In the genomic region with DNA sequence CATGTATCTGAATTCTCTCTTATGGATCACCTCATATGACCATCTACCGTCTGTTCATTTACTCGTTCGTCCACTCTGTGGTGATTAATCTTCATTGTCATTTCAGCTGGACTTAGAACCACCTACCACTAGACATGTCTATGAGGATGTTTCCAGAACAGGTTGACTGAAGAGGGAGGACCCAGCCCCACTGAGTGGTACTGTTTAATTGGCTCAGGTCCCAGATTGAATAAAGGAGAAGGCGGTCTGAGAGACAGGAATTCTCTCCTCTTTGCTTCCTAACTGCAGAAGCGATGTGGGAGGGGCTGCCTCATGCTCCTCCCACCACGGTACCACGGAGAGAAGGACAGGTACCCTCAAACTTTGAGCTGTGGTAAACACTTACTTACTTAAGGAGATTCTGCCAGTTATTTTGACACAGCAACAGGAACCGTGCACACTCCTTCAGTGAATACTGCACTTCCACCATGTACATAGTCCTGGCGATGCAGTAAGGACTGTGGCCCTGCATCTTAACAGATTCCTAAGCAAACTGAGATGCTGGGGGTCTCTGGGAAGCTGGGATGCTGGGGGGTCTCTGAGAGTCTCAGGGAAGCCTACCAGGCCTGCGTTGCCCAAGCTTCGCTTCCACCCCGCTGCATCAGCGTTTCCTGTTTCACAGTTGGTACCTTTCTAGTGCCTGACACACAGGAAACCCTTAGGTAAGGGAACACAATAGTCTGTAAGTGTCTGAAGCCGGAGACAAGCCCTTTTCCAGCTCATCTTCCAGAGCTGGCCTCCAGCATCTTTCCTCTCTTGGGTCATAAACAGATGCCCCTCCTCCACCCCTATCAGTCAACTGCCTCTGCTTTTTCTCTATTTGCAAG, we compare ENCODE assay signal across 15 mouse cellular contexts. TPM values are rescaled to one million over a fixed set of nuclear protein-coding genes. Genes with fewer than 3 reads are reported as not detected.
DNase-seq lines count a peak whose midpoint lies in the region; ATAC-seq lines count a peak whose summit lies in the region.
"Had no signal": no experiment of that assay in that cellular context is flagged by ENCODE, and none has a peak within 500 bp of the region (broad histone marks: within the 10 kb centered on the region; RNA-seq: fewer than 3 reads in every experiment).

No protein-coding gene starts in this region.

- peak; percentile 6 for DNase-seq in midbrain, embryonic 10.5 days (ENCODE audit: low spot score)
- DNase-seq in midbrain, embryonic 14.5 days: no peak
- peak; percentile 75 for DNase-seq in naive thymus-derived CD4-positive, alpha-beta T cell, adult 2 months (ENCODE audit: low read depth)
- peak; percentile 74 to 85 for DNase-seq in thymus, postnatal 36 days
- no peak for DNase-seq in left cerebral cortex, postnatal 10 days (ENCODE audit: extremely low spot score in 1 of 2, low spot score in 2 of 2)
- DNase-seq in cerebellum, adult 11 months: no peak
- DNase-seq: gastrocnemius, postnatal 25 days; layer of hippocampus, postnatal 36 days had no signal

- H3K9me3 ChIP-seq in midbrain, embryonic 10.5 days (replicated peaks): no peaks in the 10 kb centered on the region
- H3K9me3 ChIP-seq in midbrain, embryonic 14.5 days (ENCODE audit: control insufficient read depth, low read length): no peaks in the 10 kb centered on the region
- H3K9me3 ChIP-seq in embryonic facial prominence, embryonic 15.5 days (replicated peaks): no peaks in the 10 kb centered on the region
- H3K9me3 ChIP-seq: forebrain, embryonic 13.5 days; G1E; hindbrain, embryonic 10.5 days had no signal

- H3K27me3 ChIP-seq in midbrain, embryonic 10.5 days (ENCODE audit: low read depth, poor library complexity, severe bottlenecking): no peaks in the 10 kb centered on the region
- H3K27me3 ChIP-seq in midbrain, embryonic 14.5 days (ENCODE audit: control insufficient read depth, insufficient read depth, low read length): no peaks in the 10 kb centered on the region
- H3K27me3 ChIP-seq in embryonic facial prominence, embryonic 15.5 days: no peaks in the 10 kb centered on the region
- H3K27me3 ChIP-seq: forebrain, embryonic 13.5 days; megakaryocyte, embryonic 14.5 days had no signal

- no peak overlapping the region for H3K4me2 ChIP-seq in midbrain, embryonic 14.5 days (ENCODE audit: low read length)
- H3K4me2 ChIP-seq in embryonic facial prominence, embryonic 15.5 days (replicated peaks): no peak overlapping the region
- H3K4me2 ChIP-seq: forebrain, embryonic 13.5 days had no signal

- H3K36me3 ChIP-seq in midbrain, embryonic 10.5 days: no peaks in the 10 kb centered on the region
- H3K36me3 ChIP-seq in midbrain, embryonic 14.5 days (ENCODE audit: control insufficient read depth, insufficient read depth, low read length): no peaks in the 10 kb centered on the region
- no peaks in the 10 kb centered on the region for H3K36me3 ChIP-seq in embryonic facial prominence, embryonic 15.5 days
- H3K36me3 ChIP-seq: G1E; hindbrain, embryonic 10.5 days had no signal

- no peak overlapping the region for H3K4me3 ChIP-seq in midbrain, embryonic 10.5 days
- H3K4me3 ChIP-seq in midbrain, embryonic 14.5 days (replicated peaks; ENCODE audit: low read depth, low read length): no peak overlapping the region
- H3K4me3 ChIP-seq in embryonic facial prominence, embryonic 15.5 days (replicated peaks): no peak overlapping the region
- H3K4me3 ChIP-seq: forebrain, embryonic 13.5 days; hindbrain, embryonic 10.5 days had no signal

- intact Hi-C loops in left cerebral cortex, postnatal 10 days (cut with DNase I): no loop called here

- peaks cover 14% of the 10 kb centered on the region for H3K4me1 ChIP-seq in midbrain, embryonic 10.5 days
- H3K4me1 ChIP-seq in midbrain, embryonic 14.5 days (ENCODE audit: control insufficient read depth, insufficient read depth, low read length): no peaks in the 10 kb centered on the region
- peaks cover 20% of the 10 kb centered on the region for H3K4me1 ChIP-seq in embryonic facial prominence, embryonic 15.5 days

- no peak overlapping the region for H3K27ac ChIP-seq in midbrain, embryonic 10.5 days (replicated peaks)
- no peak overlapping the region for H3K27ac ChIP-seq in midbrain, embryonic 14.5 days (replicated peaks; ENCODE audit: low read depth, low read length)
- H3K27ac ChIP-seq in embryonic facial prominence, embryonic 15.5 days (replicated peaks): 0 out of 2 replicates have a peak overlapping the region, but pooled peaks have one; percentile 51
- H3K27ac ChIP-seq: forebrain, embryonic 13.5 days; hindbrain, embryonic 10.5 days; kidney, postnatal 0 days; liver, embryonic 14.5 days had no signal

- no peak overlapping the region for H3K9ac ChIP-seq in midbrain, embryonic 14.5 days (replicated peaks; ENCODE audit: low read length)
- no peak overlapping the region for H3K9ac ChIP-seq in embryonic facial prominence, embryonic 15.5 days
- H3K9ac ChIP-seq: forebrain, embryonic 13.5 days; liver, embryonic 14.5 days had no signal

- ATAC-seq in midbrain, embryonic 14.5 days (ENCODE audit: low FRiP score, low TSS enrichment): no peak
- no peak for ATAC-seq in embryonic facial prominence, embryonic 15.5 days (ENCODE audit: insufficient number of reproducible peaks, low FRiP score, low TSS enrichment, low read depth)
- ATAC-seq: forebrain, embryonic 13.5 days had no signal

- WGBS in midbrain, embryonic 10.5 days: 82% methylated on average over 14 of the region's 14 CpGs
- WGBS in midbrain, embryonic 14.5 days: 81% methylated on average over 14 of the region's 14 CpGs
- WGBS in embryonic facial prominence, embryonic 15.5 days: 73% methylated on average over 14 of the region's 14 CpGs

RNA-seq across cellular contexts. Expression of a gene that starts 4.1 kb away (rescaled TPM):
- polyA plus RNA-seq in midbrain, embryonic 10.5 days (2016; fragmentation: Nextera tagmentation; extraction: Ambion mirVana): 163 and 168 TPM in 2 replicates
- 58.7 and 80.0 TPM in 2 replicates for polyA plus RNA-seq in midbrain, embryonic 14.5 days (2014; fragmentation: Nextera tagmentation; extraction: Ambion mirVana)
- polyA plus RNA-seq in embryonic facial prominence, embryonic 15.5 days (2015; fragmentation: Nextera tagmentation; extraction: Ambion mirVana): 85.7 and 86.0 TPM in 2 replicates
- total RNA-seq in left cerebral cortex, postnatal 10 days (2021): 10 to 100 TPM; 25.2 to 27.1 TPM

Comparison
In these comparisons a context has a peak if more than half of its experiments do, and no peak if none do; other contexts are left out.
1. DNase-seq: peak in midbrain, embryonic 10.5 days (single experiment), naive thymus-derived CD4-positive, alpha-beta T cell, adult 2 months (single experiment) and thymus, postnatal 36 days (2 of 2); none in midbrain, embryonic 14.5 days (single experiment), left cerebral cortex, postnatal 10 days (0 of 2) and cerebellum, adult 11 months (single experiment).